Mouse (Mus musculus): ENCODE measurements around the gene Vbp1. TPM values are rescaled to one million over a fixed set of nuclear protein-coding genes. Genes with fewer than 3 reads are reported as not detected.
"Not testable (repeated sequence)": the region's sequence is repeated elsewhere in the genome, so short reads cannot be mapped to it uniquely, and the experiment has no call there.

The Vbp1 gene
- polyA plus RNA-seq (2016; fragmentation: Nextera tagmentation; extraction: Ambion mirVana), result 209 and 215 TPM in 2 replicates

DNA sequence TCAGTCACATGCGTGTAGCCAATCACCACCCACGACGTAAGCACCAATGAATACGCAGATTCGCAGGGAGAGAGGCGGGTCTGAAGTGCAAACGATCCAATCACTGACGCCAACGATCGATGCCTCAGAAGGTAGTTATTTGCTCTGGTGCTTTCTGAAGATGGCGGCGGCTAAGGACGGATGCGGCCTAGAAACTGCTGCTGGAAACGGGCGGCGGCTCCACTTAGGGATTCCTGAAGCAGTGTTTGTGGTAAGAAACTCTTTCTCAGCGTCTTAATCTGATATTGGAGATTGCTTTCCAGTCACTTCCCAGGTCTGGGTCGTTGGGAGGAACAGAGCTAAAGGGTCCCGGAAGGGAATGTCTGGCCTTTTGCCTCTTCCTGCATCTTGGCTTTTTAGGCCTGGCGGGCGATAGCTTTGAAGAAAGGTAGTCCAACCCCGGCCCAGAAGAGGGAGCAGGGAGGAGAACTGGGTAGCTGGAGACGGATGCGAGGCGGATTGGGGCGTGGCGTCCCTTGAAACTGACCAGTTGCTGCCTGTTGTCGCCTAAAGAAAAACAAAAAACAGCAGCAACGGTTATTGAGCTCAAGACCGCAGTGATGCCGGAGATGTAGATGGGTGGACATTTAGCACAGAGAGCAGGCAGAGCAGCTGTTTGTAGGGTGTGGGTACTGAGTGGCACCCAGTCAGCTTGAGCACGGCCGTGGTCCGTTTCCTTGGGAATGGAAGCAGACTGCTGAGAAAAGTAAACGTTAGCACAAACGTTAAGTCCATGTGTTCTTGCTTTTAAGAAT is at the start of gene Vbp1:
Gene Vbp1 (plus strand): TSS at position 121 of the 794 bp plus-strand sequence.
- DNase-seq (ENCODE audit: low spot score), result peak; percentile 79
- no peaks in the 10 kb centered on the region for H3K9me3 ChIP-seq (replicated peaks)
- 16% methylated on average over 37 of the region's 37 CpGs for WGBS

DNA sequence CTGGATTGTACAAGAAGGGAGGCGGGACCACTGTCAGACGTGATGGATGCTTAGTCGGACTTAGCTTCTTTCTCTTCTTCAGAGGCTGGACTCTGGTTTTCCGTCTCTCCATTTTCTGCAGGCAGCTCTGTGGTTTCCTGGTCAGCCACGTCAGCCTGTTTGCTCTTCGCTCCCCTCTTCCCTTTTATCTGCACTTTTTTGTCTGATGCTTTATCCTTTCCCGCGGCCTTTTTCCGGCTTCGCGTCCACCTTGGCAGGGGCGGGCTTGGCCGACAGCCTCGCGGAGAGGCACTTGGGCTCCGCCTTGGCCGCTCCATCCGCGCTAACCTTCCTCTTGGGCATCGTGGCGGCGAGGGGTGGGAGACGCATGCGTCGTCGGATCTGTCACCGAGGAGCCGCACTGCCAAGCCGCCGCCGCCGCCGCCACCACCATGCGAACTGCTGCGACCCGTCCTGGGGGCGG is 38.9 kb upstream of the Vbp1 start:
- not testable (repeated sequence) for H3K36me3 ChIP-seq
- WGBS, result 23% methylated on average over 37 of the region's 37 CpGs

More for the DNA sequence above, at the start of gene Vbp1:
- H3K4me1 ChIP-seq, result peaks cover 2% of the 10 kb centered on the region; the same call in 1 of the 2 replicates
- H3K27me3 ChIP-seq (ENCODE audit: low read depth, poor library complexity, severe bottlenecking), result no peaks in the 10 kb centered on the region
- peak within 1 kb of the TSS; percentile 62 for H3K4me3 ChIP-seq
- peak within 1 kb of the TSS; percentile 87 for H3K27ac ChIP-seq (replicated peaks)
- 0 out of 2 replicates have a peak, but pooled peaks cover 3% of the 10 kb centered on the region for H3K36me3 ChIP-seq

DNA sequence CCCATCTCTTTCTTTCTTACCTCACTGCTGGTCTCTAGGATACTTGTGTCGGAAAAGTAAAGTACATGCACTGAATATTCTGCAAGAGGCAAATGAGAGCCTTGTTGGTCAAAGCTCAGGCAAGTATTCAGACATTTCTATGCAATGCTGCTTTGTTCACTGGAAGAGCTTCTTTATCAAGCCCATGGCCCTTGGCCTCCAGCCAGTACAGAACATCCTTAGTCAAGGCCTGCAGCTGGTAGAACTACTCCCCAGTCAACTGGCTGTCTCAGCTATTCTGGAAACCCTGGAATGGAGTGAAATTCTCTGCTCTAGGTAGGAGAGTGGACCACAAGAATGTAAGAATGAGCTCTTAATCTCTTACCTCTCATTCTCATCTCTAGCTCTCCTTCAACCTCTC is 24.2 kb upstream of the Vbp1 start:
- 92% methylated on average over 1 of the region's 1 CpGs for WGBS
- no peak for DNase-seq (ENCODE audit: low spot score)
- H3K36me3 ChIP-seq, result no peaks in the 10 kb centered on the region
- no peaks in the 10 kb centered on the region for H3K4me1 ChIP-seq
- no peak overlapping the region for H3K27ac ChIP-seq (replicated peaks)
- H3K27me3 ChIP-seq (ENCODE audit: low read depth, poor library complexity, severe bottlenecking), result no peaks in the 10 kb centered on the region
- H3K9me3 ChIP-seq (replicated peaks), result no peaks in the 10 kb centered on the region
- no peak overlapping the region for H3K4me3 ChIP-seq

More for the DNA sequence above, 38.9 kb upstream of the Vbp1 start:
- H3K27ac ChIP-seq (replicated peaks), result peak overlapping the region; percentile 33; the same call in 1 of the 2 replicates
- H3K27me3 ChIP-seq (ENCODE audit: low read depth, poor library complexity, severe bottlenecking); H3K4me1 ChIP-seq; H3K9me3 ChIP-seq (replicated peaks): not testable (repeated sequence)
- peak overlapping the region; percentile 47 for H3K4me3 ChIP-seq
- DNase-seq (ENCODE audit: low spot score), result peak; percentile 76

DNA sequence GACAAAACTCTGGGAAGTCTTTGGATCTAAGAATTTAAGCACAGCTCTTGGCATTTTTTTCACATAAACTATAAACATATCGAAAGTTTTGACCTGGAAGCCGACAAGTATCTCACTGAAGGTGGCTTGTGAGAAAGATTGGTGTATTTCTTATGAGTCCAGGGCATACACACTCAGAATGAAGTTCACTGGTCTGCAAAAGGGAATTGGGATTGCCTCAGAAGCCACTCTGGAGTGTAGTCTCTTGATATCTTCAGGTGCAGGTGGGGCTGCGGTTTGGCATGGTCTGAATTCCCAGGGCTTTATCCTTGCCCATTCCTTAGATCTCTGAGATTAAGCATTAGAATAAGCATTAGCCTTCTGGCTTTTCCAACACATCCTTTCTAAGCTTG is 316 bp upstream of the Vbp1 start:
- no peak for DNase-seq (ENCODE audit: low spot score)
- Histone ChIP-seq H3K4me1 (peaks cover 2% of the 10 kb centered on the region; the same call in 1 of the 2 replicates), H3K27me3 (ENCODE audit: low read depth, poor library complexity, severe bottlenecking) (no peaks in the 10 kb centered on the region), H3K4me3 (peak overlapping the region; percentile 62), H3K9me3 (replicated peaks) (no peaks in the 10 kb centered on the region), H3K27ac (replicated peaks) (0 out of 2 replicates have a peak overlapping the region, but pooled peaks have one; percentile 57), H3K36me3 (0 out of 2 replicates have a peak, but pooled peaks cover 3% of the 10 kb centered on the region)
- 39% methylated on average over 3 of the region's 3 CpGs for WGBS

DNA sequence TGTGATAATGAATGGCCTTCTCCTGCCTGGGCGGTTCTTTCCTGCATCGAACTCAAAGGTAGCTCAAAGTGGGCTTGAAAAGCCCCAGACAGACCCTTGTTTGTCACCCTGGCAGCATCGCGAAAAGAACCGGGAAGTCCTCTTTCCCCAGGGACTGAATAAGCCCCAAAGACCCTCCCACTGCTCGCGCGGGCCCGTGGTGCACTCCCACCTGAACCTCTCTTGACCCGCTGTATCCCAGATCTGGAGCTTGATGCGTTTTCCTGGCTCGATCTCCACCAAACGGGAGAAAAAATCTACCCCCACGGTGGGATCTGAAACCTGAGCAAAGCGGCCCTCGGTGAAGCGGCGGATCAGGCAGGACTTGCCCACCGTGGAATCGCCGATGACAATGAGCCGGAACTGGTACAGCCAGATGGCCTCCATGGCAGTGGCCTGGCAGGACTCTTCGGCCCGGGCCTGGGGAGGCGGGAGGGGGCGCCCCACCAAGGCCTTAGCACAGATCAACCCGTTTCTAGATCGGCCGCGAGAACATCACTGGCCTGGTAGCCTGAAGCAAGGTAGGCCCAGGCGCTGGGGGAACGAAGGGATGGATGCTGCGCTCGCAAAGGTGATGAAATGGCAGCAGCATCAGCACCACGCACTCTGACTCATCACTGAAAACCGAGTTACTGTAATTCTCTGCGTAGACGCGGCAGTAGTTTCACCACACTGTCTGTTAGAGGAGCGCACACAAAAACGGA is 63.7 kb downstream of the Vbp1 start, which contains the start of gene Rab39b:
Gene Rab39b (minus strand): TSS at position 650 of the 743 bp plus-strand sequence.
- Histone ChIP-seq H3K36me3 (peaks cover 7% of the 10 kb centered on the region; the same call in 1 of the 2 replicates), H3K9me3 (replicated peaks) (no peaks in the 10 kb centered on the region), H3K4me3 (peak within 1 kb of the TSS; percentile 63), H3K27ac (replicated peaks) (peak within 1 kb of the TSS; percentile 89), H3K4me1 (peaks cover 5% of the 10 kb centered on the region; the same call in 1 of the 2 replicates), H3K27me3 (ENCODE audit: low read depth, poor library complexity, severe bottlenecking) (no peaks in the 10 kb centered on the region)
- peak; percentile 56 for DNase-seq (ENCODE audit: low spot score)
- WGBS, result 16% methylated on average over 41 of the region's 41 CpGs

DNA sequence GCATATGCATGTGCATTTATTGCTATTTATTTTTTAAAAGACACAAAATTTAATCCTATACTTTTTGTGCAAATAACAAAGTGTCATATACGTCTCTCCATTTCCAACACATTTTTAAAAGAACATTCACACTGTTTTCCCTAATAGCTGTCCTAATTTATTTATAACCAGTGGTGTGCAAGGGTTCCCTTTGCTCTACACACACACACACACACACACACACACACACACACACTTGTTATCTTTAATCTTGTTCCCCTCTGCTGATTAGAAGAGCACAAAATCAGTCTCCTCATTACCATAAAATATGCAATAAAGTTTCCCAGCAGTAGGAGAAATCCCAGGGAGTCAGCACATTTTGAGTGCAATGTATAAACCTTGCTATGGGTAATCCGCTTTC is 64.4 kb downstream of the Vbp1 start:
- H3K9me3 ChIP-seq (replicated peaks), result no peaks in the 10 kb centered on the region
- 84% methylated on average over 2 of the region's 2 CpGs for WGBS
- peaks cover 7% of the 10 kb centered on the region; the same call in 1 of the 2 replicates for H3K36me3 ChIP-seq
- H3K4me1 ChIP-seq, result peaks cover 5% of the 10 kb centered on the region; the same call in 1 of the 2 replicates
- no peak overlapping the region for H3K27ac ChIP-seq (replicated peaks)
- no peak for DNase-seq (ENCODE audit: low spot score)
- H3K4me3 ChIP-seq, result no peak overlapping the region
- no peaks in the 10 kb centered on the region for H3K27me3 ChIP-seq (ENCODE audit: low read depth, poor library complexity, severe bottlenecking)

Other genes starting within 250 kb of the Vbp1 start
- gene Fundc2, start 131.9 kb upstream of the Vbp1 start, polyA plus RNA-seq (2016; fragmentation: Nextera tagmentation; extraction: Ambion mirVana), result 27.6 and 30.2 TPM in 2 replicates
- 1.1 and 1.4 TPM in 2 replicates for gene F8, start 131.7 kb upstream of the Vbp1 start, polyA plus RNA-seq (2016; fragmentation: Nextera tagmentation; extraction: Ambion mirVana)
- gene Cmc4, start 97.7 kb upstream of the Vbp1 start, polyA plus RNA-seq (2016; fragmentation: Nextera tagmentation; extraction: Ambion mirVana), result 17.5 and 17.8 TPM in 2 replicates
- gene Mtcp1, start 97.7 kb upstream of the Vbp1 start, polyA plus RNA-seq (2016; fragmentation: Nextera tagmentation; extraction: Ambion mirVana), result 7.9 and 10.3 TPM in 2 replicates
- 72.1 and 72.5 TPM in 2 replicates for gene Brcc3, start 97.7 kb upstream of the Vbp1 start, polyA plus RNA-seq (2016; fragmentation: Nextera tagmentation; extraction: Ambion mirVana)
- gene Rab39b, start 63.9 kb downstream of the Vbp1 start, polyA plus RNA-seq (2016; fragmentation: Nextera tagmentation; extraction: Ambion mirVana), result 10.2 and 14.0 TPM in 2 replicates